Mouse (Mus musculus) MEL (cell line): ENCODE data around the gene Gstp1. TPM values are rescaled to one million over a fixed set of nuclear protein-coding genes. Genes with fewer than 3 reads are reported as not detected.
"Not testable (repeated sequence)": the region's sequence is repeated elsewhere in the genome, so short reads cannot be mapped to it uniquely, and the experiment has no call there.

Experiments used
- DNase-seq: peaks from one replicate; pipeline ENCODE4 v3.0.0; 2011; ENCODE audit warnings: low read depth, low spot score
- H3K27ac ChIP-seq: 2 replicates; pipeline ENCODE4 v1.5.1; 2012; ENCODE audit warnings: low read depth, mild to moderate bottlenecking, control low read depth, low read length, moderate library complexity; ENCODE audit not compliant: control insufficient read depth
- H3K27me3 ChIP-seq, 2 experiments: fragments of 150-350 bp in 1 of 2; sonication (generic) in 1 of 2; 2 replicates each; pipeline ENCODE4 v1.6.1; 2012; ENCODE audit warnings: low read length in 2 of 2, mild to moderate bottlenecking in 2 of 2, improper control_type of control experiment in 1 of 2, moderate library complexity in 1 of 2; ENCODE audit not compliant: insufficient read depth in 2 of 2, control insufficient read depth in 1 of 2
- H3K36me3 ChIP-seq, 2 experiments: 2 replicates each; pipeline ENCODE4 v1.6.1; 2012 to 2014; ENCODE audit warnings: low read length in 2 of 2, improper control_type of control experiment in 1 of 2, inconsistent platforms in 1 of 2, mild to moderate bottlenecking in 1 of 2; ENCODE audit not compliant: insufficient read depth in 2 of 2, control insufficient read depth in 1 of 2
- H3K4me1 ChIP-seq, 2 experiments: fragments of 150-350 bp in 1 of 2; sonication (generic) in 1 of 2; 2 replicates each; pipeline ENCODE4 v1.6.1; 2012; ENCODE audit warnings: low read length in 2 of 2, improper control_type of control experiment in 1 of 2, mild to moderate bottlenecking in 1 of 2; ENCODE audit not compliant: insufficient read depth in 2 of 2, control insufficient read depth in 1 of 2
- H3K4me3 ChIP-seq, 2 experiments: fragments of 150-350 bp in 1 of 2; sonication (generic) in 1 of 2; 2 replicates each; pipeline ENCODE4 v1.5.1; 2012; ENCODE audit warnings: low read depth in 2 of 2, low read length in 2 of 2, mild to moderate bottlenecking in 2 of 2, moderate library complexity in 2 of 2, control low read depth in 1 of 2, improper control_type of control experiment in 1 of 2; ENCODE audit not compliant: control insufficient read depth in 1 of 2, insufficient read depth in 1 of 2
- H3K79me2 ChIP-seq: 2 replicates; pipeline ENCODE4 v1.6.1; 2012; ENCODE audit warnings: mild to moderate bottlenecking, low read length, moderate library complexity; ENCODE audit not compliant: control insufficient read depth, poor library complexity, insufficient read depth
- H3K9ac ChIP-seq: 2 replicates; pipeline ENCODE4 v1.6.1; 2012; ENCODE audit warnings: low read depth, mild to moderate bottlenecking, control low read depth, low read length, moderate library complexity; ENCODE audit not compliant: control insufficient read depth, poor library complexity, severe bottlenecking
- H3K9me3 ChIP-seq: fragments of 150-350 bp; sonication (generic); replicated peaks from 2 replicates; pipeline ENCODE4 v1.6.1; 2012; ENCODE audit warnings: mild to moderate bottlenecking, low read length, improper control_type of control experiment, moderate library complexity; ENCODE audit not compliant: insufficient read depth
- CTCF ChIP-seq, 3 experiments: IDR thresholded peaks in 2 of 3; conservative IDR thresholded peaks in 1 of 3; 2 replicates each; pipeline ENCODE4 v1.5.1; 2011 to 2012; ENCODE audit warnings: low read length in 3 of 3, low read depth in 2 of 3, mild to moderate bottlenecking in 2 of 3, improper control_type of control experiment in 1 of 3, inconsistent platforms in 1 of 3, mixed read lengths in 1 of 3, moderate library complexity in 1 of 3; ENCODE audit not compliant: control insufficient read depth in 1 of 3, insufficient read depth in 1 of 3, poor library complexity in 1 of 3, severe bottlenecking in 1 of 3
- ELF1 ChIP-seq: IDR thresholded peaks from 2 replicates; pipeline ENCODE4 v1.6.1; 2014; ENCODE audit warnings: low read depth, mild to moderate bottlenecking, inconsistent platforms, low read length, improper control_type of control experiment, moderate library complexity
- EP300 ChIP-seq, 2 experiments: IDR thresholded peaks; 2 replicates each; pipeline ENCODE4 v1.6.1; 2011; ENCODE audit warnings: improper control_type of control experiment in 2 of 2, low read length in 2 of 2, low read depth in 1 of 2, mild to moderate bottlenecking in 1 of 2
- ETS1 ChIP-seq: IDR thresholded peaks from 2 replicates; pipeline ENCODE4 v1.6.1; 2012; ENCODE audit warnings: low read depth, mild to moderate bottlenecking, inconsistent platforms, low read length, improper control_type of control experiment, moderate library complexity
- GATA1 ChIP-seq: IDR thresholded peaks from 2 replicates; pipeline ENCODE4 v1.6.1; 2011; ENCODE audit warnings: low read depth, low read length, improper control_type of control experiment
- JUND ChIP-seq: IDR thresholded peaks from 2 replicates; pipeline ENCODE4 v1.6.1; 2011; ENCODE audit warnings: low read depth, mild to moderate bottlenecking, improper control_type of control experiment, low read length
- MAZ ChIP-seq: IDR thresholded peaks from 2 replicates; pipeline ENCODE4 v1.6.1; 2012; ENCODE audit warnings: low read depth, mild to moderate bottlenecking, inconsistent platforms, low read length, improper control_type of control experiment
- USF1 ChIP-seq: IDR thresholded peaks from 2 replicates; pipeline ENCODE4 v1.6.1; 2014; ENCODE audit warnings: low read depth, mild to moderate bottlenecking, inconsistent platforms, low read length, improper control_type of control experiment, moderate library complexity
- ZMIZ1 ChIP-seq: IDR thresholded peaks from 2 replicates; pipeline ENCODE4 v1.6.1; 2012; ENCODE audit warnings: low read depth, mild to moderate bottlenecking, inconsistent platforms, low read length, improper control_type of control experiment, moderate library complexity
- polyA plus RNA-seq, 2 experiments: library from polyadenylated mRNA; stranded (reverse) in 1 of 2; unstranded in 1 of 2; fragments of >175 nt in 1 of 2; fragments of >200 nt in 1 of 2; gene quantifications; 2 replicates each; pipeline versions ENCODE4 v1.2.1 to v1.2.4; 2012; ENCODE audit warnings: low replicate concordance in 2 of 2, low read depth in 1 of 2; ENCODE audit not compliant: insufficient read length in 2 of 2, insufficient read depth in 1 of 2, missing spikeins in 1 of 2
- total RNA-seq: library from RNA; depleted of rRNA; stranded (reverse); fragments of 300-350 nt; gene quantifications from 2 replicates; pipeline ENCODE4 v1.2.3, GENCODE M21; 2012

The Gstp1 gene
- total and polyA plus RNA-seq, 3 experiments = 251 to 369 TPM; not detected in 1

- Histone ChIP-seq H3K27me3 (no peaks in the 10 kb centered on the region), H3K4me3 (no peak overlapping the region), H3K79me2 (no peaks in the 10 kb centered on the region), H3K4me1 (peaks cover 3 to 10% of the 10 kb centered on the region in 2 experiments; a peak in 3 of 4 replicates), H3K9ac (no peak overlapping the region), H3K36me3 (peaks cover 0 to 2% of the 10 kb centered on the region in 2 experiments; a peak in 2 of 4 replicates), H3K27ac (no peak overlapping the region), H3K9me3 (no peaks in the 10 kb centered on the region)
- DNase-seq = no peak
- TF ChIP-seq GATA1 = peak; percentile 13; the same call in 1 of the 2 replicates
- TF ChIP-seq ELF1 = no peak
- no peak for TF ChIP-seq MAZ
- no peak for TF ChIP-seq ZMIZ1
These were observed 23.2 kb upstream of the Gstp1 start for GRCm38 (mm10) chr19:4060899-4061465.

- not testable (repeated sequence) for H3K9ac ChIP-seq, DNase-seq, H3K27ac ChIP-seq, H3K9me3 ChIP-seq, H3K4me3 ChIP-seq, H3K27me3 ChIP-seq, H3K36me3 ChIP-seq, H3K79me2 ChIP-seq
- TF ChIP-seq CTCF (IDR thresholded peaks at IDR 0.05 in 2 of 3, conservative IDR thresholded peaks at IDR 0.05 in 1 of 3; ENCODE audit: control insufficient read depth in 1 of 3, insufficient read depth in 1 of 3, low read depth in 2 of 3, low read length in 3 of 3, poor library complexity in 1 of 3, severe bottlenecking in 1 of 3) = 0 out of 6 replicates have a peak, but pooled peaks of 1 of the 3 experiments have one; percentile 7
- peaks cover 3 to 10% of the 10 kb centered on the region in 2 experiments; a peak in 3 of 4 replicates for H3K4me1 ChIP-seq
These were observed 22.5 kb upstream of the Gstp1 start for GRCm38 (mm10) chr19:4060044-4060898.

- peaks cover 0 to 3% of the 10 kb centered on the region in 2 experiments; a peak in 1 of 4 replicates for H3K27me3 ChIP-seq
- no peaks in the 10 kb centered on the region for H3K9me3 ChIP-seq
- no peak within 1 kb of the TSS for H3K4me3 ChIP-seq
- no peak within 1 kb of the TSS for H3K27ac ChIP-seq
- H3K36me3 ChIP-seq = peaks cover 0 to 2% of the 10 kb centered on the region in 2 experiments; a peak in 2 of 4 replicates
- peak in 1 of 2 experiments; percentile 33; a peak in 1 of 4 replicates for TF ChIP-seq EP300 (IDR thresholded peaks at IDR 0.05; ENCODE audit: low read depth in 1 of 2, low read length in 2 of 2)
- TF ChIP-seq JUND = no peak
- TF ChIP-seq ETS1 = no peak
- peak; percentile 75; the same call in 1 of the 2 replicates for TF ChIP-seq USF1
- H3K9ac ChIP-seq = no peak within 1 kb of the TSS
- no peaks in the 10 kb centered on the region for H3K79me2 ChIP-seq
- DNase-seq = peak; percentile 32
- peaks cover 3 to 10% of the 10 kb centered on the region in 2 experiments; a peak in 3 of 4 replicates for H3K4me1 ChIP-seq
These were observed 21.4 kb upstream of the Gstp1 start, which contains the start of gene Gstp3 for GRCm38 (mm10) chr19:4059069-4059740. Gstp3 (minus strand) TSS chr19:4059569.
